ENCODE assay signal across 8 mouse cellular contexts in genomic region chr1:153091438-153092236, GRCm38 (mm10).
DNase-seq lines count a peak whose midpoint lies in the region; ATAC-seq and TF ChIP-seq lines count a peak whose summit lies in the region.

No protein-coding gene starts in this region.

- WGBS in forebrain, embryonic 14.5 days: 33% methylated on average over 9 of the region's 9 CpGs
- 42% methylated on average over 9 of the region's 9 CpGs for WGBS in hindbrain, embryonic 15.5 days
- 20% methylated on average over 9 of the region's 9 CpGs for WGBS in lung, embryonic 14.5 days
- WGBS in stomach, embryonic 15.5 days: 31% methylated on average over 9 of the region's 9 CpGs

- H3K27me3 ChIP-seq in forebrain, embryonic 14.5 days (replicated peaks; ENCODE audit: control insufficient read depth, insufficient read depth, low read length): no peaks in the 10 kb centered on the region
- peaks cover 8% of the 10 kb centered on the region; the same call in 1 of the 2 replicates for H3K27me3 ChIP-seq in hindbrain, embryonic 15.5 days
- no peaks in the 10 kb centered on the region for H3K27me3 ChIP-seq in lung, embryonic 14.5 days (ENCODE audit: insufficient read depth, low read length)
- no peaks in the 10 kb centered on the region for H3K27me3 ChIP-seq in stomach, embryonic 15.5 days (replicated peaks)

- peak; percentile 74 for DNase-seq in embryo, embryonic 10 days (ENCODE audit: low spot score)
- no peak for DNase-seq in embryo, embryonic 11 days
- DNase-seq in forebrain, embryonic 14.5 days (ENCODE audit: low spot score): no peak
- peak; percentile 59 for DNase-seq in lung, embryonic 14.5 days
- DNase-seq in thymus, postnatal 36 days: no peak
- no peak for DNase-seq in right cerebral cortex, postnatal 14 days

- H3K4me2 ChIP-seq in forebrain, embryonic 14.5 days (ENCODE audit: low read length): no peak overlapping the region
- H3K4me2 ChIP-seq in hindbrain, embryonic 15.5 days: no peak overlapping the region
- H3K4me2 ChIP-seq in lung, embryonic 14.5 days: peak overlapping the region; percentile 29; the same call in 1 of the 2 replicates
- H3K4me2 ChIP-seq in stomach, embryonic 15.5 days: no peak overlapping the region

- H3K4me1 ChIP-seq in forebrain, embryonic 14.5 days (ENCODE audit: control insufficient read depth, insufficient read depth, low read length): no peaks in the 10 kb centered on the region
- 0 out of 2 replicates have a peak, but pooled peaks cover 4% of the 10 kb centered on the region for H3K4me1 ChIP-seq in hindbrain, embryonic 15.5 days (replicated peaks)
- peaks cover 13% of the 10 kb centered on the region for H3K4me1 ChIP-seq in lung, embryonic 14.5 days (ENCODE audit: insufficient read depth)
- H3K4me1 ChIP-seq in stomach, embryonic 15.5 days: 0 out of 2 replicates have a peak, but pooled peaks cover 4% of the 10 kb centered on the region

- H3K9ac ChIP-seq in forebrain, embryonic 14.5 days (ENCODE audit: low read length): no peak overlapping the region
- no peak overlapping the region for H3K9ac ChIP-seq in hindbrain, embryonic 15.5 days
- no peak overlapping the region; the same call in 1 of the 2 replicates for H3K9ac ChIP-seq in lung, embryonic 14.5 days
- H3K9ac ChIP-seq in stomach, embryonic 15.5 days: no peak overlapping the region

- 0 out of 2 replicates have a peak, but pooled peaks cover 3% of the 10 kb centered on the region for H3K36me3 ChIP-seq in forebrain, embryonic 14.5 days (ENCODE audit: control insufficient read depth, insufficient read depth, low read length)
- peaks cover 17% of the 10 kb centered on the region for H3K36me3 ChIP-seq in hindbrain, embryonic 15.5 days
- H3K36me3 ChIP-seq in lung, embryonic 14.5 days (ENCODE audit: insufficient read depth): no peaks in the 10 kb centered on the region
- no peaks in the 10 kb centered on the region for H3K36me3 ChIP-seq in stomach, embryonic 15.5 days

- no peak overlapping the region for H3K27ac ChIP-seq in forebrain, embryonic 14.5 days (ENCODE audit: low read depth, low read length)
- no peak overlapping the region for H3K27ac ChIP-seq in hindbrain, embryonic 15.5 days (replicated peaks)
- H3K27ac ChIP-seq in lung, embryonic 14.5 days (ENCODE audit: low read depth): peak overlapping the region; percentile 82
- no peak overlapping the region for H3K27ac ChIP-seq in stomach, embryonic 15.5 days

- peak; percentile 52 for ATAC-seq in forebrain, embryonic 14.5 days
- peak; percentile 31; the same call in 1 of the 2 replicates for ATAC-seq in hindbrain, embryonic 15.5 days (ENCODE audit: low FRiP score, low read depth)
- peak; percentile 73 for ATAC-seq in lung, embryonic 14.5 days (ENCODE audit: insufficient read depth)
- peak; percentile 42; the same call in 1 of the 2 replicates for ATAC-seq in stomach, embryonic 15.5 days (ENCODE audit: insufficient read depth, low FRiP score, low read depth)

- H3K9me3 ChIP-seq in forebrain, embryonic 14.5 days (replicated peaks; ENCODE audit: control insufficient read depth, low read length): no peaks in the 10 kb centered on the region
- no peaks in the 10 kb centered on the region for H3K9me3 ChIP-seq in hindbrain, embryonic 15.5 days
- H3K9me3 ChIP-seq in lung, embryonic 14.5 days (ENCODE audit: low read depth, low read length): no peaks in the 10 kb centered on the region
- H3K9me3 ChIP-seq in stomach, embryonic 15.5 days: no peaks in the 10 kb centered on the region

- no peak overlapping the region for H3K4me3 ChIP-seq in forebrain, embryonic 14.5 days (ENCODE audit: low read depth, low read length)
- no peak overlapping the region for H3K4me3 ChIP-seq in hindbrain, embryonic 15.5 days
- H3K4me3 ChIP-seq in lung, embryonic 14.5 days (ENCODE audit: low read depth, low read length): no peak overlapping the region
- H3K4me3 ChIP-seq in stomach, embryonic 15.5 days (replicated peaks): no peak overlapping the region

- TF ChIP-seq CTCF in lung, embryonic 14.5 days (IDR thresholded peaks at IDR 0.05; ENCODE audit: low read depth): no peak

Comparison
In these comparisons a context has a peak if more than half of its experiments do, and no peak if none do; other contexts are left out.
1. DNase-seq: peak in embryo, embryonic 10 days (single experiment) and lung, embryonic 14.5 days (single experiment); none in embryo, embryonic 11 days (single experiment), forebrain, embryonic 14.5 days (single experiment), thymus, postnatal 36 days (0 of 2) and right cerebral cortex, postnatal 14 days (single experiment).
2. Peak in every context shown above with its lines, with median percentiles within 50 percentile points of each other: ATAC-seq.